Mouse (Mus musculus) adrenal gland, postnatal 36 days (tissue): ENCODE results near the gene Ltv1. TPM values are rescaled to one million over a fixed set of nuclear protein-coding genes. Genes with fewer than 3 reads are reported as not detected.

ENCODE experiments used
- DNase-seq, 2 experiments: peaks; one replicate each; pipeline ENCODE4 v3.0.0; 2021; ENCODE audit warnings: mixed read lengths in 1 of 2
- long read RNA-seq, 2 experiments: library from polyadenylated mRNA; stranded (forward); transcript quantifications; one replicate each; pipeline ENCODE4 v2.0.0; 2021; ENCODE audit warnings: borderline sequencing depth in 2 of 2
- total RNA-seq, 2 experiments: library from RNA; stranded (reverse); gene quantifications; 2 replicates each; pipeline ENCODE4 v1.2.3; 2021

The Ltv1 gene
- total RNA-seq: 10 to 100 TPM; 38.6 to 50.1 TPM
- long read RNA-seq, experiment 1, transcript Ltv1-201 (11 exons, 2,297 nt): major isoform, 42 of 45 reads
- long read RNA-seq, experiment 1, partial matches to known transcripts: 2 of 45 reads
- long read RNA-seq, experiment 1, other reads (novel, unspliced or antisense): 1 of 45 reads
- long read RNA-seq, experiment 2, transcript Ltv1-201 (11 exons, 2,297 nt): major isoform, 12 of 12 reads
- long read RNA-seq, experiment 2, partial matches to known transcripts: 0 of 12 reads
- long read RNA-seq, experiment 2, other reads (novel, unspliced or antisense): 0 of 12 reads

DNA sequence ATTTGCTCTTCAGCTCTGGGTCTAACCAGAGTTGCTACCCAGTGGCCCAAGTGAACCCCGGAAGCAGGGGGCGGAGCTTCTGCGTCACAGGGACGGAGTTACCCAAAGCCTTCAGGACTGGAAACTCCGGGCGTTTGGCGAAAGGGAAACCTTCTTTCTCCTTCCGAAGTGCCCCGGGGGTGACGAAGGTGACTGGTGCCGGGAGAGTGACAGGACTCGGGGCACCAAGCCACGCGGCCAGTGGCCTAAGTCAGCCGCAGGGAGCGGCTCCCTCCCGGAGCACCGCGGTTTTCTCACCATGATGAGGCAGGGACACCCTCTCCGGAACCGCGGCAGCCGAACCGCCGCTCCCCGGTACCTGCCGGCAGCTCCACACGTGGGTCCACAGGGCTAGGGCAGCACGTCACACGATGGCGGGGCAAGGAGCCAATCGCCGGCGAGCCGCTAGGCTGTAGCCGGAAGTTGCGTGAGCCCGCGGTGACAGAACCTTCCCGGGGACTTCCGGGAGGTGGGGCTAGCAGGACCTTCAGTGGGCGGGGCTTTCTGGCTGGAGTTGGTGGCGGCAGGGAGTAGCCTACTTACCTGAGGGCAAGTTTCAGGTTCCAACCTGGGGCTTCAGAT lies at the start of gene Ltv1:
Ltv1 (minus strand) TSS at position 438 of the 621 bp plus-strand sequence.
- DNase-seq: peak; percentile 98 to 99

- DNase-seq: no peak
Measured at GRCm38 (mm10) chr10:13240431-13240830, 47.5 kb upstream of the Ltv1 start.

DNA sequence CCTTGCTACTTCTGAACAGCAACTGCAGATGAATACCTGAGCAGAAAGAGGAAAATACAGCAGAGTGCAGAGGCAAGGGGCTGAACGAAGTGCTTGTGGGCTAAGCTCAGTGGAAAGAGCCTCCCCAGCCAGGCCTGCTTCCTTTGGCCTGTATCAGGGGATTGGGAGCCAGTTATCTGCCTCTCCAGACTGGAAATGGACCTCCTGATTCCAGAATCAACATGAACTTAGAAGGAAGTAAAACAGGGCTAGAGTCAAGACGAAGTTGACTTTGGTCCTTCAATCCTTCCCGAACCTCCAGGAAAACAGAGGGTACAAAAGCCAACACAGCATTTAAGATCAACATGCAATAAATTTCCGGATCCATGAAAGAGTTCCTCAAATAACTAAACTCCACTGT lies 45.2 kb upstream of the Ltv1 start:
- no peak for DNase-seq

DNA sequence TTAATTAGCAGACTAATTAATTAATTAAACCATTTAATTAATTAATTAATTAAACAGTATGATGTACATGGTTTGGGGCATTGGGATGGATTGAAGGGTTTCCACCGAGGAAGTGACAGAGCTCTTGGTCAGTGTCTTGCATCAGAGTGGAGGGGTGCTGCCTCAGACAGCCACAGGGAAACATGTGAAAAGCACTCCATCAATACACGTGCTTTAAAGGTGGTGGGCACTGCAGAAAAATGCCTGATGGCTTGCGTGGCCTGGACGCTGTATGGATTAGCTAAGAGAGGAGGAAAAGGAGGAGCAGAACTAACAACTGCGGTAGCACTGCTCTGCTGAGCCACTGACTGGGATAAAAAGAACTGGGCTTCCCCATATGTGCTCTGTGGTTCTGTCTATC lies 43.9 kb upstream of the Ltv1 start:
- DNase-seq: no peak

GRCm38 (mm10) chr10:13234503-13234902 lies 41.5 kb upstream of the Ltv1 start:
- no peak for DNase-seq

DNA sequence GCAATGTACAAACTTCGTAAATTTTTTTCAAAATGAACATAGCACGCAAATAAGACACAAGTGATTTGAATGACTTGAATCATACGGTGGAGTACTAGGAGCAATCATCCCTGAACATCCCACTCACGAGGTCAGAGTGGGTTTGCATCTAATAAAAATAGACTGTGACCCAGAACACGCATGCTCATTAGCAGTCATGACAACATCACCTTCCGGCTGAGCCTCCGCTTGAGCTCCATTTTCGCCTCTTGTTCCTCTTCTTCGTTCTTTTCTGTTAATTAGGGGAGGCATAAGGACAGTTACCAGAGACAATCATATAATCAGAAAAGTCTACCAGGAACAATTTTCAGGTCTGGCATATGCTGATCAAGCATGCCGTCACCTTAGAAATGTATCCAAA lies 41.0 kb upstream of the Ltv1 start:
- no peak for DNase-seq

DNA sequence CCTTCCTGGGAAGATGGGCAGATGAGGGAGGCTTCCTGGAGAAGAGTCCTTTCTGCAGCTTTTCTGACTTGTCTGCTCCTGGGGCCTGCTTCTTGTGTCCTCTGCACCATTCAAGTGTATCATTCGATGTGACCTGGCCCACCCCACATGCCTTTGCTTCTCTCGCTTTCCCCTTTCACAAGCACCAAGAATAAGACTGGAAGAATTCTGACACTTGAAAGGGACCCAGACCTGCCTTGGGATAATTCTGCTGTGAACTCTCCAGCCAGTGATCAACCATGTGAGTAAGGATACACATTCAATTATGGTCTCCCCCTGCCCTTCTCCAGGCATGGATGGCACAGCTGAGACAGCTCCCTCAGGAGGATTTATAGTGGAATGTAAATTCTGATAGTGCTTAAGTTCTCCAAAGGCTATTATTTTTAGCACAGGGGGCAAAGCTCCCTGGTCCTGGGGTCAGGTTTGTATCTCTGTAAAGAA lies 40.2 kb upstream of the Ltv1 start:
- no peak for DNase-seq

DNA sequence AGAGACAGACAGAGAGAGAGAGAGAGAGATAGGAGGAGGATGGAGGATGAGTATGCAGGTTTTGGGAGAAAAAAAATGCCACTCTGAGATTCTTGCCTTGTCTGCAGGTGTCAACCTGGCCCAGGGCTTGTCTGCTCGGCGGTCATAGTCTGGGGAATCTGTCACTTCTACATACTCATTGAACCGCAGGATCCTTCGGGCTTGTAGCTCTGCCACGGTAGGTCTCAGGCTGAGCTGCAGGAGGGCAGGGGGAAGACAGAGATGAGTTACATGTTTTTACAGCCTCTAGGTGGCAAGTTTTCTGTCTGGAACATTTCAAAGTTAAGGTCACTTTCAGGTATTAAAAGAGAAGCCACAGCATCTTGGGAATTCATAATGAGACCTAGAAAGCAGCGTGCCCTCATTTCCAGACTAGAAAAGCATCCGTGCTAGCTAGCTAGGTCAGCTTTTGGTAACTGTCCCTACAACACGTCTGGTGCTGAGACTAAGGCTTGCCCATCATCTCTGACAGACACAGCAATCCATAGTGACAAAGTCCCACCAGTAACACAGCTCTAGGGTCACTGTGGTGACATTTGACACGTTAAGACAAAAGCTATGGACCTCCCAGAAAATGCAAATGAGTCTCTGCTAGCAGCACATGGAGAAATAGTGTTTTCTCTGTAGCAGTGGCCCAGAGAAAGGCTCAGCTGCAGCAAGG lies 39.6 kb upstream of the Ltv1 start:
- no peak for DNase-seq

- DNase-seq: no peak
Measured at GRCm38 (mm10) chr10:13230716-13231115, 37.7 kb upstream of the Ltv1 start.

- DNase-seq: no peak
Measured at GRCm38 (mm10) chr10:13225377-13226063, 32.6 kb upstream of the Ltv1 start.

DNA sequence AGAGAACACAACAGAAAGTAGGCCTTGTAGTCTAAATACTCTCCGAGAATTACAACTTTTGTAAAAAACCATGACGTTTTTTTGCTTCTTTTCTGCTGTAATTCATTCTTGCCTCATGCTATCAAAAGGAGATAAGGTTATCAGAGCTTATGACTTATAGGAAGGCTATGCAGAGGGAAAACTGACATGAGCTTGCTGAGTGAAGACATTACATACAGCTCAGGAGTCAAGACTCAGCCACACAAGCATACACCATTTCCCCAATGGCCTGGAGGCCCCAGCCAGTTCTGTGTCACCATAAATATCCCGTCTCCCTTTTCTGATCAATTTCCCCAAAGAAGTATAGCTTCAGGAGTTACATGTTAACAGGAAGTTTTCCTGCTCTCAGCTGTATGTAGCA lies 29.2 kb upstream of the Ltv1 start:
- DNase-seq: no peak

DNA sequence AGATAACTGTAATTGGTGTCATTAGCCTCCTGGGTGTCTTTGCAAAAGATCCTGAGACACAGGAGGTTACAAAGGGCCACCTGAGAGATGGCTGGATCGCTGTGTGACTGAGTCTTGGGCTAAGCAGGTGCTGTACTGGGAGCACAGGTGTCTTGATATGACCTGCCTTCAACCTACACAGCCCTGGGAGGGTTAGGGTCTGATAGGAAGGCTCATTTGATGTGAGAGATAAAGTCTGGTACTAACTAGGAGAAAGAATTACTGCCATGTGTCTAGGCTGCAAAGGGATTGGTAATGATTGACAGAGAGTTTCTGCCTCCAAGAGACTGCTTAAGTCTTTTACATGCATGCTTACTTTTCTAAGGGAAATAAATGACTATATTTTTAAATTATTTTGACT lies 27.1 kb upstream of the Ltv1 start:
- DNase-seq: no peak

DNA sequence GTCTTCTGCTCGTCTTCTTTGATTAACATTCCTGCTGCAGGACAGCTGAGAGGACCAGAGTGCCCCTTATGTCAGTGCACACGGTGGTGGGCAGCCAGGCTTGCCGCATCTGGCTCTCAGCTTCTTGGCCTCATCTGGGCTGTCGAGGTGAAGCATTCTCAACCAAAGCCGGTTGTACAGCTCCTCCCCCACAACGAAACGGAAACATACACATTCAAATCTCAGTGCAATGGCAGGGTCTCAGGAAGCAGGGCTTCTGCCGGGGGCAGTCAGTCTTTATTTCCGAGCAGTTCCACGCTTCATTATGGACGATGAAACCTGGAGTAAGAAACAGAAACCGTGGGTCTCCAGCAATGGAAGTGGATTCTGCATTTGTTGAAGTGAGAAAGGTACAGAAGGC lies 21.0 kb upstream of the Ltv1 start:
- DNase-seq: no peak

DNA sequence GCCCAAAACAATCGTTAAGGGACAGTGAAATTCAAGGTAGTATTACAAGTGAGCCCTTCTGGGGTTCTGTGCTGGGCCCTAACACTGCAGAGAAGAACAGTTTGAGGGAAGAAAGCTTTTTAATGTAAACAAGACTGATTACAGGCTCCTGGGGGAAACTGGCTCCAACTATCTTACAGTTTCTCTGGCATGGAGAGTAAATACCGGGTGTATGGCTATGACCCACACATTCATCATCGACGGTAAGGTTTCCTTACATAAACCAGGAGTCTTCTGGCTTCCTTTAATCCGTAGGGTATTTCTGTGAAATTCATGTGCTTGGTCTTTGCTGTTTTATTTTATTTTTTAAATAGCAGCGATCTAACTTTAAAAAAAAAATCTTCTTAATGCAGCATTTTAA lies 19.9 kb upstream of the Ltv1 start:
- no peak for DNase-seq

DNA sequence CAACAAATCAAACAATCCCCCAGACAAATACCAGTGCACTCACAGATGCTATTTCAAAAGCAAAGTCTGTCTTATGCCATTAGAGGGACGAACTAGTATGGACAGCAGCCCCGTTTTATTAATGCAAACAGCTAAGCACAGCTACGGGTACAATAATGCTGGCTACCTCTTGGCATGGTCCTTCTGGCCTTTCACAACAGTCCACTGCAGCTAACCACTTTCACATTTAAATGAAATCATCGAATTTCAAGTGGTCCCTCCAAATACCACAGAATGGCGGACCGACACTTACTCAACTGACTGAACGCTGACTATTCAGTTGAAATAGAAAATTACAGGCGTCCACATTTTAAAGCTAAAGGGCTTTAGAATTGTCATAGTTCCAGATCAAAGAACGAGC lies 19.4 kb upstream of the Ltv1 start:
- DNase-seq: no peak

DNA sequence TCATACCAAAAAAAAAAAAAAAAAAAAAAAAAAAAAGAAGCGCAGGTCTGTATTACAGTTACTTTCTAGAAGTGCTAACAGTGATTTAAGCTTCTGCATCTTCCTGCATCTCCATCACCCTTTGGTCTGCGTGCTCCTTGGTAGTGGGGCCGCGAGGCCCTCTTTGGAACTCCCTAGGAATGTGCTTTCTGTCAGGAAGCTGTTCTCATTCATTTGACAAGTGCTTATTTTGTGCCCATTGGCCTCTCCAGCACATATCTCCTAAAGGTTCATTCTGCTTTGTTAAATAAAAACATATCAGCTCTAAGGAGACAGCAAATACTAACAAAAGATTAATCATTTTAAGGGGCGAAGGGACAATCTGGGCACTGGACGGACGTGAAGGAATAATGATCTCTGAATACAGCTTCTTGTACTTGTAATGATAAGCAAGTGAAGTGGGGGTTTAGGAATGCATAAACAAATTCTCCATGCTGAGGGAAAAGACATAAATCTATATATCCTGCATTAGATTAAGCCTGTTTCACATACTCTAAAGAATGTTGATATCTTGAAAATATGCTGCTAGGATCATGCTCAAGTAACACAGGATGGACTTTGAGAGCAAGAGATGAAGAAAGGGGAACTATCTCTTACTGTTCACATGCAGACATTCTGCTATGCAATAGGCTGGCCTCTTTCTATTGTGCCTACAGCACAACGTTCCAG lies 17.1 kb upstream of the Ltv1 start:
- DNase-seq: no peak

DNA sequence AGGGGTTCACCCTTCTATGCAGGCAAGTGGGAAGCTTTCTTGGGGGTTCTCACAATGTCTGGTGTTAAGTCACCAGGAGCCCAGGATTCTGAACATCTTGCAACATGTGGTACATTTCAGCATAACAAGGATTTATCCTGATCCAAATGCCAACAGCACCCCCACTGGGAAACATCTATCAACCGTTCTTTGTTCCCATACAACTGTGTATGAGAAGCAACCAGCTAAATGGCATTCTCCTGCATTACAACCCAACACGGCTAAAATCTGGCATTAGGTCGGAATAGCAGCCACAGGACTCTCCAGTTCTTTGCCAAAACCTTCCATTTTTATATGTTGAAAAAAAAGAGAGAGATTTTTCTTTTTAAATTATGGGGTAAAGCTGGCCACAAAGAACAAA lies 16.5 kb upstream of the Ltv1 start:
- no peak for DNase-seq

GRCm38 (mm10) chr10:13209061-13209460 lies 16.1 kb upstream of the Ltv1 start:
- DNase-seq: no peak

DNA sequence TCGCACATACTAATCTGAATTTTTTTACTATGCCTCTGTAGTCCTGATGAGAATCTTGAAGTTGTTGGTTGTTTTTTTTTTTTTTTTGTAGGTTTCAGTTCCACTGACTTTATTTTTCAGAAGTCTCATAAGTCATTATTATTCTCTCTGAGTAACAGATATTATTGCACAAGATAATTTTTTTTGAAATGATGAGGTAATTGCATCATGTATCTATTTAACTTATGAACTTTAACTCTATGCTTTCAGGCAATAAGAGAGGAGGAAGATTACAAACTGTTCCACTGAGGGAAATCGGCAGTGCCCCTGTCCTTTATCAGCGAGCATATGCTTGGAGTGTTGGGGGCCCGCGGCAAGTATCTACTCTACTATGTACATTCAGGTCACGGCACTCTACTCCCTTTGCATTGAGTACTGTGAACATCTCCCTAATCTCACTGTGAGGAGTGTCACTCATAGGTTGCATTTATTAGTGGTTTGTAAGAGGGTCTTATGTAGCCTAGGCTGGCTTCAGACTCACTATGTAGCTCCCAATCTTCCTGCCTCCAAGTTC lies 8.8 kb upstream of the Ltv1 start:
- DNase-seq: no peak

- no peak for DNase-seq
Measured at GRCm38 (mm10) chr10:13200862-13201261, 7.9 kb upstream of the Ltv1 start.

DNA sequence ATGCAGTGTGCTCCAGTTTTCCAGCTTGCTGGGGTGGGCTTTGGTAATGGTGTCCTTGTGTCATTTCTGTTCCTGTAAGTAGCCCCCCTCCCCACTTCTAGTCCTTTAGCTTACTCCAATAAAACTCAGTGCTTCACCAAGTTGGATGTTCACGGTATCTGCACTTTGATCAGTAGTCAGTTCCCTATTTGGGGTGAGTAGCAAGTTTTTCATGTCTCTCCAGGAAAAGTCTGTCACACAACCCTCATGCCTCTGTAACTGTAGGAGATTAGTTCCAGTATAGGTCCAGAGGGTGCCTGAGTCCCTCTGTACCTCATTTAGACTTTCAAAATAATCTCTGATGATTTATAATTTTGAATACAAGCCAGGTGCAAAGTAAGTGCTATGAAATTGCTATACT lies 6.3 kb upstream of the Ltv1 start:
- no peak for DNase-seq
